13 mouse cellular contexts compared by ENCODE assay signal in the genomic region with DNA sequence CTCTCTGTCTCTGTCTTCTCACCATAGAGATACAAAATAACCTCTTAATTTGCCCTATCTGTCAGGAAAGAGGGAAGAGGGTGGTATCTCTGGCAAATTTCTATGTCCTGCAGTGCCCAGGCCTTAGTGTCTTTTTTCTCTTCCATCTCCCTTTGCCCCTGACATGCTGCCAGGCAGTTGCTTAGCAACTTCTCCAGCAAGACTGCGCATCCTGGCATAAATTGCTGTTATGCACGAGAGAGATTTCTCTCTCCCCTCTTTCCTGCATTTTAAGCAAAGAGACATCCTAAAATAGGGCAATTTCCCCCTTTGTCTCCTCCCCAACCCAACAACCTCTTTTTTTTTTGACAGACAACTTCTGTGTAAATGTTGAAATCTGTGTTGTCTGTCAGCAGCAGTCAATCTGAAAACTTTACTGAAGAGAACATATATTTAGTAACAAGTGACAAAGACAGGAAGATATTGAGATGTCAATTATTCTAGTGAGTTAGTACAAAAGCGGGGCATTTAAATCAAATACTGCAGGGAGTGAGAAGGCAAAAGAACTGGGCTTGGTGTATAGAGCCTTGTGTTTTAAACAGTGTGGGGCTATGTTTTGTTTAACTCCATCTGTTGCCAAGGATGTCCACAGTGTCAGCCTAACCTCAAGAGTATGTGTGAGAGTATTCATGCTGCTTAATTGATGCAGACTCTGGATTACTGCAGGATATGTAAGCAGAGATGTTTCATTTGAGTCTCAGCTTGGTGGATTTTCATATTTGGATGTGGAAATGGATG.
DNase-seq lines count a peak whose midpoint lies in the region; ATAC-seq lines count a peak whose summit lies in the region.
"Had no signal": no experiment of that assay in that cellular context is flagged by ENCODE, and none has a peak within 500 bp of the region (broad histone marks: within the 10 kb centered on the region; RNA-seq: fewer than 3 reads in every experiment).

No protein-coding gene starts in this region.

- 26% methylated on average over 3 of the region's 3 CpGs for WGBS in neural tube, embryonic 15.5 days
- 67% methylated on average over 3 of the region's 3 CpGs for WGBS in kidney, embryonic 15.5 days

- H3K4me3 ChIP-seq in neural tube, embryonic 15.5 days (replicated peaks), result no peak overlapping the region
- no peak overlapping the region for H3K4me3 ChIP-seq in kidney, embryonic 15.5 days (replicated peaks)
- H3K4me3 ChIP-seq: limb, embryonic 15.5 days had no signal

- H3K36me3 ChIP-seq in neural tube, embryonic 15.5 days, result no peaks in the 10 kb centered on the region
- no peaks in the 10 kb centered on the region for H3K36me3 ChIP-seq in kidney, embryonic 15.5 days
- H3K36me3 ChIP-seq: limb, embryonic 15.5 days had no signal

- H3K27me3 ChIP-seq in neural tube, embryonic 15.5 days (replicated peaks), result no peaks in the 10 kb centered on the region
- no peaks in the 10 kb centered on the region for H3K27me3 ChIP-seq in kidney, embryonic 15.5 days
- H3K27me3 ChIP-seq: limb, embryonic 15.5 days had no signal

- DNase-seq in layer of hippocampus, adult 11-12 months (ENCODE audit: low spot score), result peak; percentile 28
- DNase-seq in layer of hippocampus, adult 9-10 months (ENCODE audit: low spot score), result no peak
- peak; percentile 15 to 44 for DNase-seq in frontal cortex, postnatal 10 days (ENCODE audit: low spot score in 2 of 2)
- peak; percentile 16 to 55 for DNase-seq in layer of hippocampus, adult 18-20 months (ENCODE audit: low spot score in 2 of 2)
- no peak for DNase-seq in gastrocnemius, adult 18-20 months (ENCODE audit: low spot score)
- no peak for DNase-seq in kidney, postnatal 25 days
- DNase-seq: heart, postnatal 36 days; thymus, postnatal 25 days had no signal

- H3K4me1 ChIP-seq in neural tube, embryonic 15.5 days, result peaks cover 11% of the 10 kb centered on the region
- no peaks in the 10 kb centered on the region for H3K4me1 ChIP-seq in kidney, embryonic 15.5 days
- H3K4me1 ChIP-seq: limb, embryonic 15.5 days had no signal

- peak overlapping the region; percentile 45; the same call in 1 of the 2 replicates for H3K27ac ChIP-seq in neural tube, embryonic 15.5 days (replicated peaks)
- no peak overlapping the region for H3K27ac ChIP-seq in kidney, embryonic 15.5 days
- H3K27ac ChIP-seq: kidney, postnatal 0 days; limb, embryonic 15.5 days; macrophage had no signal

- ATAC-seq in neural tube, embryonic 15.5 days (ENCODE audit: low FRiP score), result peak; percentile 88
- ATAC-seq in kidney, embryonic 15.5 days (replicated peaks; ENCODE audit: low FRiP score), result no peak

- no peak overlapping the region for H3K9ac ChIP-seq in neural tube, embryonic 15.5 days (replicated peaks)
- no peak overlapping the region for H3K9ac ChIP-seq in kidney, embryonic 15.5 days
- H3K9ac ChIP-seq: limb, embryonic 15.5 days had no signal

- no peaks in the 10 kb centered on the region for H3K9me3 ChIP-seq in neural tube, embryonic 15.5 days (replicated peaks)
- no peaks in the 10 kb centered on the region for H3K9me3 ChIP-seq in kidney, embryonic 15.5 days (replicated peaks)
- H3K9me3 ChIP-seq: limb, embryonic 15.5 days had no signal

- H3K4me2 ChIP-seq in neural tube, embryonic 15.5 days, result no peak overlapping the region
- H3K4me2 ChIP-seq in kidney, embryonic 15.5 days, result no peak overlapping the region
- H3K4me2 ChIP-seq: limb, embryonic 15.5 days had no signal

Comparison
In these comparisons a context has a peak if more than half of its experiments do, and no peak if none do; other contexts are left out.
1. DNase-seq: peak in layer of hippocampus, adult 11-12 months (single experiment), frontal cortex, postnatal 10 days (2 of 2) and layer of hippocampus, adult 18-20 months (2 of 2); none in layer of hippocampus, adult 9-10 months (single experiment), gastrocnemius, adult 18-20 months (single experiment) and kidney, postnatal 25 days (0 of 2).